Mouse (Mus musculus): Measurements from ENCODE around the gene Lpar2.

- TF ChIP-seq POLR2A (IDR thresholded peaks at IDR 0.05; ENCODE audit: insufficient read depth, low read depth, low read length) (no peak), CTCF (IDR thresholded peaks at IDR 0.05; ENCODE audit: insufficient read depth, low read depth, low read length) (no peak)
Observed at GRCm38 (mm10) chr8:69822386-69823191, at the start of gene Lpar2.
